Mouse (Mus musculus) yolk sac, embryonic 10.5 days (tissue): Measurements from ENCODE around the gene Calm3.
A peak's percentile ranks its signal among the peaks of the same experiment; 100 is the strongest.
"Not testable (repeated sequence)": the region's sequence is repeated elsewhere in the genome, so short reads cannot be mapped to it uniquely, and the experiment has no call there.

Source experiments
- DNase-seq: peaks from one replicate; pipeline ENCODE4 v3.0.0-alpha.2; 2017; ENCODE audit warnings: low spot score

Calm3 gene

DNA sequence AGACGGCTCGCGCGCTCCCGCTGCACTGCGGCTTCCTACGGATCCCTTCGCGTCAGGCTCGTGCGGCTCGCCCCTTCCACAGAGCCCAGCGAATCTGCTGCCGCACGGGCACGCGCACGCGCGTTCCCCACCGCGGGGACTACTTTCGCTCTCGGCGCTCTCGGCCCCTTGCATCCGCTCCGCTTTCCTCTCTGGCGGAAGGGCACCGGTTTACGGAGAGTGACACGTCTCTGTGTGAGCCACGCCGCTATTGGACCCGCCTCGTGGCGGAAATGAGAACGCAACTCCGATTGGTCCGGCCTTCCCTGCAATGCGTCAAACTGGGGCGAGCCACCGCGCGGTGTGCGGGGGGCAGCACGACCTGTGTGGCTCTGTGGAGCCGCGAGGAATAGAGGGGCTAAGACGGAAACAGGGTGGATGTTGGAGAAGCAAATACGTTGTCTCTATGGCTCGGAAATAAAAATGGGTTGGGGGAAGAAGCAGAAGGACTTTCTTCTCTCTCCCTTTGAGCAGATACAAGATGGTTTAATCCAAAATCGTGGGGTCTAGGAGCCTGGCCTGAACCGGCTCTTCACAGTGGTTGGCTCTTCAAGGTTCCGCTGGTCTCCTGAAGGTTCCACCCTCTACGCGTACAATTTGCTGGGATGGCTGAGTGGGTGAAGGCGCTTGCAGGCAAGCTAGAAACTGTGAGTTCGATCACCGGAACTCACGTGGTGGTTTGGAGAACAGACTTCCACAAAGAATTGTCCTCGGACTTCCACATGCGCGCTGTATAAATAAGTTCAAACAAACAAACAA lies at the start of gene Calm3:
Calm3 (minus strand) TSS at position 78 of the 798 bp plus-strand sequence.
- peak; percentile 100 for DNase-seq

- no peak for DNase-seq
Observed at GRCm38 (mm10) chr7:16971160-16971559, 47.2 kb upstream of the Calm3 start.

DNA sequence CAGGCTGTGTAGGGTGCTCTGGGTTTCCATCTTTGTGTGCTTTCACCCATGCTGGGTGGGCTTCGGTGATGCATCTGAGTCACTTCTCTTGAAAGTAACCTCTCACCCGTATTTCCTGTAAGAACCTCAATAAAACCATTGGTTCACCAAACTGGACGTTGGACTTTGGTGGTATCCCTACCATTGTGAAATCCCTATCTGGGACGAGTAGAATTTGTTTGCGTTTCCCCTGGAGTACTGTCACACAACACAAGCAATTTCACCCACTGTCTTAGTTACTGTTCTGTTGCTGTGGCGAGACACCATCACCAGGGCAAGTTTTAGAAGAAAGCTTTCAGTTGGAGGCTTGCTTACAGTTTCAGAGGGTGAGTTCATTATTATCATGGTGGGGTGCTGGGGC lies 44.5 kb upstream of the Calm3 start:
- DNase-seq = peak; percentile 48

- no peak for DNase-seq
Observed at GRCm38 (mm10) chr7:16961678-16962077, 37.8 kb upstream of the Calm3 start.

- no peak for DNase-seq
Observed at GRCm38 (mm10) chr7:16959539-16960187, 35.7 kb upstream of the Calm3 start, which contains the start of gene Pnmal1. TSS of gene Pnmal1 (plus strand) at chr7:16959679.

DNA sequence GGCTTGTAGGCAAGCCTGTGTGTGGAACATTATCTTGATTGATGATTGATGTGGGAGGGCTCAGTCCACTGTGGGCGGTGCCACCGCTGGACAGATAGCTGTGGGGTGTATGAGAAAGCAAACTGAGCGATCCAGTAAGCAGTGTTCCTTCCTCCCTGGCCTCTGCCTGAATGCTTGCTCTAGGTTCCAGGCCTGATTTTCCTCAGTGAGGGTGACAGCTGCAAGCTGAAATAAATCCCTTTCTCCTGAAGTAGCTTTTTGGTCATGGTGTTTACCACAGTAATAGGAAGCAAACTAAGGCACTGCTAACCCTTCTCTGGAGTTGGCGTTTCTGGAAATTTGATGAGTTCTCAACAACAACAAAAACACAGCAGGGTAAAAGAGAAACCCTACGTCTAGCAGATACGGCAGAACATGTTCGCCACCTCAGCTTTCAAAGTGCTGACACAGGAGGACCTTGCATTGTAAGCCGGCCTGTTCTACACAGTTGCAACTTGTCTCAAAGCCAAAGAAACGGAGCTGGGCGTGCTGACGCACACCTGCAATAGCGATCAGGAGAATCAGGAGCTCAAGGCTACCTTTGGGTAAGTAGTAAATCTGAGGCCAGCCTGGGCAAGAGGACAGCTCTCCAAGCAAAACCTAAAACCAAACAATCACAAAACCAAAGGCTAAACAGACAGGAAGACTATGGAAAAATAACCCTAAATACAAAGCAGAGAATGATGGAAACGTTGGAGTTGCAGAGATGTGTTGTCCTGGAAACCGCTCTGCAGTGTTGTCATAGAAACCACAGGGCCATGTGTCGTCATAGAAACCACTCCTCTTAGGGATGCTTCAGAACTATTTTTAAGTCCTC lies 32.7 kb upstream of the Calm3 start:
- DNase-seq = no peak

- DNase-seq = no peak
Observed at GRCm38 (mm10) chr7:16955712-16956111, 31.8 kb upstream of the Calm3 start.

DNA sequence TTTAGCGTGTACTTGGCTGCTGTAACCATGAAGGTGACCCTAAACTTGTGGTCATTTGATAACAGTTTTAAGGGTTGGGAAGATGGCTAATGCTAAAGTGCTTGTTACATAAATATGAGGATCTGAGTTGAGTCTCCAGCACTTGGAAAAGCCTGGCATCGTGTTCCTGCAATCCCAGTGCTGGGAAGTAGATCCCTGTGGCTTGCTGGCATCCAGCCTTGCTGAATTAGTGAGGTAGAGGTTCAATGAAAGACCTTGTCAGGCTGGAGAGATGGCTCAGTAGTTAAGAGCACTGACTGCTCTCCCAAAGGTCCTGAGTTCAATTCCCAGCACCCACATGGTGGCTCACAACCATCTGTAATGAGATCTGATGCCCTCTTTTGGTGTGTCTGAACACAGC lies 29.9 kb upstream of the Calm3 start:
- not testable (repeated sequence) for DNase-seq

DNA sequence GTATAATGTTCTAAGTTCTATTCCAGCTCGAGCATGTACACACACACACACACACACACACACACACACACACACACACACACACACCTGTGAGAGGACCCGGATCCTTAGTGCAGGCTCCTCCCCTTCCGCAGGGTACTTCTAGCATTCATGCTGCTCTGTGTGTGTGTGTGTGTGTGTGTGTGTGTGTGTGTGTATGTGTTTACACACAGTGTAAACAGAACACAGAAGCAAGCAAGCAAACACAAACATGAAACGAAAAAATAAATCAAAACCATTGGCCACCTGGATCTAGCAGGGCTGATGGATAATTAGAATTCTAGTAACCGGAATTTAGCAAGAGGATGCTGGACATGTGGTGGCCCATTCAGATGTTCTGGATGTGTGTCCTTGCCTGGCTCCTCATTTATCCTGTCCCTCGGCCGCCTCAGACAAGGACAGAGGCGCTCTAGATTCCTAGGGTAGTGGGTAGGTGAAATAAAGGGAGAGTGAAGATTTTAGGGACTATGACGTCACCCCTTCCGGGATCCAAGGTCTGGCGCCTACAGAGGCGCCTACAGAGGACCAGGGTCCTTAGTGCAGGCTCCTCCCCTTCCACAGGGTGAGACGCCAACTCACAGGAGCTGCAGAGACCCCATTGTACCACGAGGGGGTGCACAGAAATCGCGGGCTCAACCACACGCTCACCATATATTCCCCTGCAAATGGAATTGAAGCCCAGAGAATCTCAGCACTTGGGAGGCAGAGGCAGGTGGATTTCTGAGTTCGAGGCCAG lies 27.1 kb upstream of the Calm3 start:
- DNase-seq = peak; percentile 69

DNA sequence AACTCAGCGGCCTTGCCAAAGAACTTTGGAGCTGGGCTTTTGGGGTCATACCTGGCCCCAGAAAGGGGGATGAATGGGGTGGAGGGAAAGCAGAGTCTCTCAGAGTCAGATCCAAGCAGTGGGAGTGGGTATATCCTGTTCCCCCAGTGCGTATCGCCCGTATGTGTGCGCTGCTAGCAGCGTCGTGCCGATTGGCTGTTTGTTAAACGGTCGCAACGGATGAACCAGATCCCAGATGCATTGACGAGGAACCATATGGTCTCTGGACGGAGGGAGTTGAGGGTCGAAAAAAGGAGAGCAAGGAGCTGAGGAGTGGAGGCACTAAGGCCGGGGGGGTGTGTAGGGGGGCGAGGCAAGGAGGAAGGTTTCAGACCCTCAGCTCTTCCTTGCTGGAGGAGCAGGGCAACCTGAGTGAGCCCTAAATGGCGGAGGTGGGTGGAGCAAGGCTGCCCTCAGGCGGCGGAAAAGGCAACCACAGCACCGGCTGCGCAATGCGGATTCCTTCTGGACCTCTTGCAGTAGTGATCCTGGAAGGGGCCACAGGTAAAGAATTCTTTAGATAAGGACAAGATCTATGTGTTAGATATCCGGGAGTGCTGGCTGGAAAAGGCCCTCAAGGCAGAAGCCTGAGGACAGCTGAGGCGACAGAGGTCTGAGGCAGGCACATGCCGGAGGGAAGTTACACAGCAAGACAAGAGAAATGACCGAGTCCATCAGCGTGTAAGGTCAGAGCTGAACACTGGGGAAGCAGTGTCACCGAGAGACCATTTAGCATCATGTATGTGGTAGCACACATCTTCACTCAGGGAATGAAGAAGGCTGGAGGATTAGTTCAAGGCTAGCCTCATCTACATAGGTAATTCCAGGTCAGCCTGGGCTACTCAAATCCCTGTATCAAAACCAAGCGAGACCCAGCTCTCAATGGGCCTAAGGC lies 26.3 kb upstream of the Calm3 start:
- DNase-seq = peak; percentile 75

DNA sequence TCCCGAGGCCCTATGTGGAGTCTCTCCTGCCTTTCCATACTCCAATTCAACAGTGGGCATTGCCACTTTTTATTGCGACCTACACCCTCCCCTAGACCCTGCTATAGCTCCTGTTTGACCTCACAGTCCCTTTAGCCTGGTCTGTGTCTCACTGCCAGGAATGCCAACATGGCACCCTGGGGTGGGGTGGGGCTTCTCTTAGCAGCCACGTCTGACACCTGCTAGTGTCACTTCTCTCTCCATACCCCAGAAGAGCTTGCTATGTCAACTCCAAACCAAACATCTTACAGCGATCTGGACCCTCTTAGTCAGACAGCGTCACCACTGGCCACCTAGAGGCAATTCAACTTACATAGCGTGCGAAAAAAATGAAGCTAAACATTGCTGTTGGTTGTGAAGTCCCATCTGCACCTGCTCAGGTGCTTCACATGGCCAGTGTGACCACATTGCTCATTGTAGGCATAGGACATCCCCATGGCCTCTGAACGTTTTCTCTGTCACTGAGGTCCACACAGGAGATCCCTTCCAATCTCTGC lies 25.1 kb upstream of the Calm3 start:
- no peak for DNase-seq

- DNase-seq = no peak
Observed at GRCm38 (mm10) chr7:16947959-16948361, 24.0 kb upstream of the Calm3 start.

GRCm38 (mm10) chr7:16947349-16947895 lies 23.5 kb upstream of the Calm3 start:
- no peak for DNase-seq

GRCm38 (mm10) chr7:16946441-16947348 lies 22.8 kb upstream of the Calm3 start:
- no peak for DNase-seq

GRCm38 (mm10) chr7:16945419-16945818 lies 21.5 kb upstream of the Calm3 start:
- DNase-seq = no peak

GRCm38 (mm10) chr7:16944808-16945315 lies 20.9 kb upstream of the Calm3 start:
- DNase-seq = no peak

- DNase-seq = peak; percentile 88
Observed at GRCm38 (mm10) chr7:16944061-16944807, 20.3 kb upstream of the Calm3 start, which contains the start of gene Pnmal2. TSS of gene Pnmal2 (plus strand) at chr7:16944682.

DNA sequence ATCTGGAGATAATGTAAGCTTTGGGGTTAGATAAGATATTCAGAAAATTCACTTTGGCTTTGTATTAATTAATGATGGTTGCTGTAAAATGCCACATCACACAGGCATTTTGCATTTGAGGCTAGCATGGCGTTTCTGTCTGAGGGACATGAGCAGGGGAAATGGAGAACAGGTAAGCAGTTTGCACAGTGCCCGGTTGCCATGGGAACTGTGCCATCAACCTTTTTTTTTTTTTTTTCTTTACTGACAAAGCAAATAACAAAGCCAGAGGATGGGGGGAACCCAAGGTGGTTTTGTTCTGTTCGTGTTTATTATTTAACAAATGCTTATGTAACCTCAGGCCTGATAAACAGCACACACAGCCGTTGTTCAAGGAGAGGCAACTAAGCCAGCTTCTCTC lies 18.9 kb upstream of the Calm3 start:
- no peak for DNase-seq
